Mouse (Mus musculus) right cerebral cortex, postnatal 14 days (tissue): Measurements from ENCODE around the gene Rexo5.
A peak's percentile ranks its signal among the peaks of the same experiment; 100 is the strongest.

Source experiments
- DNase-seq: peaks from one replicate; pipeline ENCODE4 v3.0.0; 2022

The Rexo5 gene

GRCm38 (mm10) chr7:119894818-119895544 lies 101.2 kb downstream of the Rexo5 start:
- no peak for DNase-seq

- peak; percentile 99 for DNase-seq
Measured at GRCm38 (mm10) chr7:119895639-119896512, 102.1 kb downstream of the Rexo5 start, which contains the start of the genes Lyrm1 and Dcun1d3. Gene Lyrm1, plus strand, starts transcription at chr7:119895861. Gene Dcun1d3, minus strand, starts transcription at chr7:119896298.

GRCm38 (mm10) chr7:119897521-119898109 lies 103.8 kb downstream of the Rexo5 start:
- no peak for DNase-seq

DNA sequence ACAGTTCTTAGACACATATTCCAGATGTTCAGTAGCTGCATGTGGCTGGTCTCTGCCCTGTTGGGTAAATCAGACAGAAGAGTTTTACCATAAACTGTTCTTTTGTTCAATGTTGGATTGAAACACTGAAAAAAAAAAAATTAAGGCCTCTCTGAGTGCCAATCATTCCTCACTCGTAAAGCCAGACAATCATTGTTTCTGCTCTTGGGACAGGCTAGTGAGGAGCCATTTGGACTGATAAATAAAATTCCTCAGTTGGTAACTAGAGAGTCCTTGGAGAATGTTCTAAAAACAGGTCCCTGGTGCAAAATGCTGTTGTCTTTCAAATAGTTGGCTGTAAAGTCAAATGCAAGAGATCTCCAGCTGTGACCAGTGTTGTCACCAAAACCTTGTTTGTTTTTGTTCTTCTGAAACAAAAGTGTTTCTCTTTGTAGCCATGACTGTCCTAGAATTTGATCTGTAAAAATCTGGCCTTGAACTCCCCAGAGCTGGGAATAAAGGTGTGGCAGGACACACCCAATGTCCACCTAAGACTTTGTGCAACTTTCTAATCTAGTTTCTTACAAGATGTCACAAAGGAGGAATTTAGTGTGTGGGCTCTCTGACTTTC lies 104.5 kb downstream of the Rexo5 start:
- no peak for DNase-seq
